Mouse (Mus musculus): Measurements from ENCODE around the gene Slc9a8. TPM values are rescaled to one million over a fixed set of nuclear protein-coding genes. Genes with fewer than 3 reads are reported as not detected.
A peak's percentile ranks its signal among the peaks of the same experiment; 100 is the strongest.

The Slc9a8 gene
- total RNA-seq, 2 experiments from 2014 or later = 29.2 to 33.3 TPM

DNA sequence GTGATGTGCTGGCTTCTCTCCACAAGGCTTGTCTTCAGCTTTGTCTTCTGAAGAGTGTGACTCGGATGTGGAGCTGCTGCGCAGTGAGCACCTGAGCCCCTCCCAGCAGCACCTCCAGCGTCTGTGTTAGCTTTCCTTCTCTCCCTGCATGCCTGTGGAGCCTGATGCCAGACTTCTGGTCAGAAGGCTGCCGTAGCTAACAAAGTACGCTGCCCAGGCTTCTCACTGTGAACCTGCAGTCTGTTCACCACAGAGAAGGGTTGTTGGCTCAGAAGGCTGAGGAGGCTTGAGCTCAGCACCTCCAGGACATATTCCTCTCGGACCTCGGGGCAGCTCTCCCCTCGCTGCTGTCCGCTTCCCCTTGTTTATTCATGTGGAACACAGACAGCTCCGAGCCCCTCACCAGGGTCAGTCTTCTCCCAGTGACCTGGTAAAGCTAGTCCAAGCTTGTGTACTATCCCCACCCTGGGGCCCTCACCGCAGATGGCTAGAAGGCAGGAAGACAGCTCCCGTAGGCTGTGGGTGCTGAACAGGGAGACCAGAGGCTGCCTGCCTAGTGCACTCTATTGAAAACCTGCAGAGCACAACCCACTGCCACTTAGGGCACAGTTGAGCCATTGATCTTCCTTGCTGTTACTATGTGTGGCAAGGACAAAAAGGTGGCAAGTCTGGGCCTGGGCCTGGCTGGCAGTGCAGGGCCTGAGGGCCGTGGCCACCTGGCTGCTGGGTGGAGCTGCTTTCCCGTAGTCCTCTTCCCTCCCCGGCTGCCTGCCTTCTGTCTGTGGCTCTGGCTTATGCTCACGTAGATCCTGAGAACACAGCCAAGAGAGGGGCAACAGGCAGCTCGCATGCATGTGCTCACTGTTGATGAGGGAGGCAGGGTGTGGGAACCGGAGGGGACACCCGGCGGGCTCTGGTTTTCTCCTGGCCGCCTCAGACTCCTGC lies 28.1 kb downstream of the Slc9a8 start:
- DNase-seq = no peak

DNA sequence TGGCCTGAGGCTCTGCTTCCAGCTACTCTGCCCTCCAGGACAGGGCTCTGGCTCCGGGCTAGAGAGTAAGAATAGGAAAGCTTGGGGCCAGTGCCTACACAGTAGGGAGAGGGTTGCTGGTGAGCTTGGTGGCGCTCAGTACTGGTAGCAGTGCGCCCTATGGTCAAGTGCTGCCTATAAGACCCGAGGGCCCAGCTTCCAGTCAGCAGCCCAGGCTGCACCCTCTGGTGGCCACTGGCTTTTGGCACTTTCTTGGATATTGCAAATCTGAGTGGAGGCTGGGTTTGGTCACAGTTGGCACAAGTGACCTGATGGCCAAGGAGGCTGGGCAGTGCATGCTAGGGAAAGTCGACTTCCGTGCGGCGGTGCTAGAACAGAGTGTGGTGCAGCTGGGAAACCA lies 29.1 kb downstream of the Slc9a8 start:
- no peak for DNase-seq

- no peak for DNase-seq
Measured at GRCm38 (mm10) chr2:167453814-167454213, 32.3 kb downstream of the Slc9a8 start.

DNA sequence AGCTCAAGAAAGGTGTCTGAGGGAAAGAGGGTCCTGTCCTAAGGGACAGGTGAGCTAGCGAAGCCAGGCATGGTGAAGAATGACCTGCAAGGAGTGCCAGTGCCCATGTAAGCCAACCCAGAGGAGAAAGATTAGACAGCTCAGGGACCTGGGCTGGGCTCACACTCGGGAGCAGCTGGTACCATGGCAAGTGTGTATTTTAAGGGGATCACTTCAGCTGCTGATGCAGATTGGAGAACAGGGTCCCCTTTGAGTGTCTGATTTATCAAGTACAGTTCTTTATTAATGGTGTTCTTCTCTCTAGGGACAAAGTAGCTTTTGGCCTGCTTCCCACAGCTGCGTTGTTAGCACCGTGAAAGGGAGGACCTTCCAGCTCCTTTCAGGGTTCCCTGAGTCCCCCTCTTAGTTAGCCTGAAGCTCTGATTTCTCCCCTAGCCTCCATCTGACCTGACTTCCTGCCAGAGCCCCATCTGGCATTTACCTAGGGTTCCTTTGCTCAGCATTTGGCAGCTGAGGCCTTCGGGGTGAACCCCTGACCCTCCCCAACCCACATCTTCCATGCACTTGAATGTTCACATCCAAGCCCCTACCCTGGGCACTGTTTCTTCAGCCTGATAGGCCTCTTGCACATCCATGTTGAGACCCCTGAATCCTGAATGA lies 35.0 kb downstream of the Slc9a8 start:
- no peak for DNase-seq

DNA sequence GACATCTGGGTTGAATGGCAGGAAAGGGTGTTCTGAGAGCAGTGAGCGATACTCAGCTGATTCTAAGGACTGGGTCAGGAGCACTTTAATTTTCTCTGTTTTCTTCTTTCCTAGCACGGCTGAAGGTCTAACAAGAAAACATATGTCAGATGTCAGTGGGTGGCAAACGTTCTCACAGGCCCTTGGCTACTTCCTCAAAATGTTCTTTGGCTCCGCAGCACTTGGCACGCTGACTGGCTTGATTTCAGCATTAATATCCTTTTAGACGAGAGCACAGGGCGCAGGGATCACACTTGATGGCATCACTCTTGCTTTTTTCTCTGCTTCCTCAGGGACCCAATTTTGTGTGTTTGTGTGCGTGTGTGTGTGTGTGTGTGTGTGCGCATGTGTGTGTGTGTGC lies 35.7 kb downstream of the Slc9a8 start:
- no peak for DNase-seq

- DNase-seq = no peak
Measured at GRCm38 (mm10) chr2:167458548-167458947, 37.0 kb downstream of the Slc9a8 start.

GRCm38 (mm10) chr2:167459071-167459865 lies 37.8 kb downstream of the Slc9a8 start:
- DNase-seq = no peak

DNA sequence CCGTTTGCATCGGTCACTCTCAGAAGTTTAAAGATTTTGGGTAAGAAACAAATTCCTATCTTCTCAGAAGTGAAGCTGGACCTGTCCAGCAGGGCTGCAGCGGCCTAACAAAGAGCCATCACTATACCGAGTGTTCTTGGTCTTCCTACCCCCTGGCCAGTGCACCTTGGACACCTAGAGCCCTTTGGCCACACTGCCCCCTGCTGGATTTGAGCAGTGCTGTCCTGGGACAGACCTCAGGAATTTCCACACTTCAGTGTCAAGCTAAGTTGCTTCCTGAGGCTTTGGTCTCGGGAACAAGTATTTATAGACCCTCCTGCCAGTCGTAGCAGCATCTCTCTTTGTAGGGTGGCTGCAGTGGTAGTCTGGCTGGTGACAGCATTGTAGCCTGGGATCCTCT lies 41.4 kb downstream of the Slc9a8 start:
- DNase-seq = peak; percentile 78

GRCm38 (mm10) chr2:167463802-167464201 lies 42.3 kb downstream of the Slc9a8 start:
- DNase-seq = no peak

- no peak for DNase-seq
Measured at GRCm38 (mm10) chr2:167465951-167466350, 44.4 kb downstream of the Slc9a8 start.

GRCm38 (mm10) chr2:167467214-167467613 lies 45.7 kb downstream of the Slc9a8 start:
- DNase-seq = no peak

DNA sequence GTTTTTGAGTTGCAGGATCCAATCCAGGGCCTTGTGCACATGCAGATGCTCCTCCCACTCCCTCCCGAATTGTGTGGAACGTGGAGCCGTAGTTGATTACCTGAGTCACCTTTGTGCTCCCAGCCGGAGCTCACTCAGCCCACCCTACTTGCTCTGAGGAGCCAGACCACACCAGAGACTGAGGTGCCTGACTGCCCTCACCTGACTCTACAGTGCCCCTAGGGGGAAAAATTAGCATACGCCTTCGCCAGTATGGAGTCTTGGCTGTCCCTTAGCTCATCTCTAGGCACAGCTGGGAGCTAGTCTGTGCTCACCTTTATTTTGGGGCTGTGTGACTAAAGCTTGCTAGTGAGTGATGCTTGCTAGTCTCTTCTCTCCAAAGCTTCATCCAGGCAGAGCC lies 46.9 kb downstream of the Slc9a8 start:
- no peak for DNase-seq

- no peak for DNase-seq
Measured at GRCm38 (mm10) chr2:167470611-167471010, 49.1 kb downstream of the Slc9a8 start.

GRCm38 (mm10) chr2:167471585-167471984 lies 50.1 kb downstream of the Slc9a8 start:
- no peak for DNase-seq

- no peak for DNase-seq
Measured at GRCm38 (mm10) chr2:167474218-167474617, 52.7 kb downstream of the Slc9a8 start.

DNA sequence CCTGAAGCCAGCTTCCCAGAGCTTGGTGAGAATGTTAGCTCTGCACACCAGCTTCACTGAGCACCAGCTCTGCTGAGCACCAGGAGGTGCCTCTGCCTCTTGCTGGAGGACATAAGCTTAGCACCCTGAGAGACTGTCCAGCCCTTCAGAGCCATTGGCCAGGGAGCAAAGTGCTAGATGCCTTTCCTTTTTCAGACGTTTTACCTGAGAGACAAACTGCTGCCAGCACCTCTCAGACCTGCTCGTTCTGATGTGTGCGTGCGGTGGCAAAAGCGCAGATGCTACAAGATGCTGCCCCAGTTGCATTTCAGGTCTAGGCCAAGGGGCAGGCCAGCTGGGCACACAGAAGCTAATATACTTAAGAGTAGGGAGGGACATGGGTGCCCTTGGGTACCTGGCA lies 54.1 kb downstream of the Slc9a8 start:
- DNase-seq = no peak

DNA sequence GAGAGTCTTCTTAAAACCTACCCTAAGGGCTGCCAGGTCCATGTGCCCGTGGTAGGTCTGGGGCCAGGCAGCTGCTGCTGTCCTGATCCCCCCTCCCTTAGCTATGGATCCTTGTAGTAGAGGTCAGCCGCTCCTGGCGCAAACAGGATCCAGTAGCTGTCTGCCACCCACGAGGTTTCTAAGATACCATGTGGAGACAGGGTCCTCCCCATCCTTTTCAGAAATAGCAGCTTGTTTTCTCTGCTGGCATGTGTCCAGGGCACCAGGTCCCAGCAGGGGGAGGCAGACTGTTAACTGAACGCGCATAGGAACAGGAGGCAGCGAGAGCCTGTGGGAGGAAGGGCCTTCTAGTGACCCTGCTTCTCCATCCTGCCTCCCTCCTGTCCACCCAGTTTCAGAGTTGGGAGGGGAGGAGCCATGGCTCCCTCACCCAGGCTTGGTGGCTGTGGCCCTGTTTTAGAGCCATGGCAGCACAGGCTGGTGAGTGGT lies 54.7 kb downstream of the Slc9a8 start:
- DNase-seq = peak; percentile 70

DNA sequence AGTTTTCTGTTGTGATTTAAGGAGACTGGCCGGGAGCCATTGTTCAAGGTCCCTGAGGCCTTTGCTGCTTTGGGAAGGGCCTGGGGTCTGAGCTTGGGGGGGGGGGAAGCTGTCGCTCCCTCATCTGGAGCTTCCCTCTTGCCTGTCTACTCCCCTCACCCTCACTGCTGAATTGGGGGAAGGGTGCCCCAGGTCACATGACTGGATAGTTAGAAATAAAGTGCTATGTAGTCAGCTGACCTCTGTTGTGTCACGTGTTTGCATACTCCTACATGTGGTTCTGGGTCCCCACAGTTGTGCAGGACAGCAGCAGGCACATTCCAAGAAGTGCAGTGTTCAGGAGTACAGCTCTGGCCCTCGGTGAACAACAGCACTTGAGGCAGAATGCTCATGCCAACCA lies 55.2 kb downstream of the Slc9a8 start:
- no peak for DNase-seq

- DNase-seq = no peak
Measured at GRCm38 (mm10) chr2:167478128-167478527, 56.6 kb downstream of the Slc9a8 start.

- DNase-seq = no peak
Measured at GRCm38 (mm10) chr2:167479501-167479900, 58.0 kb downstream of the Slc9a8 start.

DNA sequence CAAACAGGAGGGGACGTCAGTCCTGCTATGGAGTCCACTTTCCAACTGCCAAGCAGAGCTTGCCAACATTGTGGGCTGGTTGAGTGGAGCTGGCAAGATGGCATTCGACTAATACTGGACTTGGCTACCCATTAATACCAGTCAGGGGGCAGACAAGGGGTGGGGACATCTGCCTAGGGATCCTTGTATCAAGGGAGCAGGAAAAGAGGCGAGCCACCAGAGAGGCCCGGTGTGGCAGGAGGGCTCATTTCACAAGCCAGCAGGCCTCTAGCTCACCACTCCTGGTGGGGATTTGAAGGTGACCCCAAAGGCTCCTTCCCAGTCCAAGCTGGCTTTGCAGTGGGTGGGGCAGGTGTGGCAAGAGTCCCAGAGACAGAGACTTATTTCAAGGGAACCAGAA lies 61.2 kb downstream of the Slc9a8 start:
- DNase-seq = no peak

- no peak for DNase-seq
Measured at GRCm38 (mm10) chr2:167483081-167483826, 61.7 kb downstream of the Slc9a8 start.
